Mouse (Mus musculus) megakaryocyte, embryonic 14.5 days (primary cell): ENCODE data around the gene Tmem108.

Experiments used
- FLI1 ChIP-seq: IDR thresholded peaks from 2 replicates; pipeline ENCODE4 v1.6.1; 2012; ENCODE audit warnings: low read length, inconsistent platforms, mixed read lengths
- GATA1 ChIP-seq: IDR thresholded peaks from 3 replicates; pipeline ENCODE4 v1.6.1; 2012; ENCODE audit warnings: mixed read lengths, low read length, inconsistent platforms, borderline replicate concordance

DNA sequence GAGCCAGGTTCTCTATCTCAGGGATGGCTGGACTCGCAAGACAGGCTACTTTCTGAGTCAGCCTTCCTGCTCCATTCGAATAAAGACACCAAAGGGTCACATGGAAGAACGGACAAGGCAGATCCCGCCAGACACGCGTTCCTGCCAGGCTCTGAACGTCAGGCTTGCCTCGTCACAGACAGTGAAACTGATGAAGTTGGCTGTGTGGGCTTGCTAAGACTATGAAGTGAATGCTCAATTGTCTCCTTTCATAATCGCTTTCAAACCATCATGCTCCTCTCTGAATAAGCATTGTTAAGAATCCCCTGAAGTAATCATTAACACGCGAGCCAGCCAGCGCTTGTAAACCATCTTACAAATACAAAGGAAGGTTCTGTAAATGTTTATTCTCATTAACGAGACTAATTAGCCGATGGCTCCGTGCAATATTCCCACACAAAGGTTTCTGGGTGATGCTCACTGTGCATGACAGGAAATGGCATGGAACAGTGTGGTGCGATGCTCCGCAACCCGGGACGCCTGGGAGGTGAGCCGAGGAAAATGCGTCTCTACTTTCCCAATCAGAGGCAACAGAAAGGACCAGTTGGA lies 210.9 kb downstream of the Tmem108 start:
- TF ChIP-seq GATA1 (no peak), FLI1 (no peak)
